Mouse (Mus musculus) kidney, adult 18-20 months (tissue): ENCODE results near the gene Best2.

Experiments
- DNase-seq: peaks from one replicate; pipeline ENCODE4 v3.0.0; 2021

The Best2 gene

GRCm38 (mm10) chr8:84981644-84982498 is 32.5 kb downstream of the Best2 start:
- peak; percentile 57 for DNase-seq

- peak; percentile 93 for DNase-seq
Observed at GRCm38 (mm10) chr8:84980622-84981358, 33.5 kb downstream of the Best2 start.

- DNase-seq = peak; percentile 95
Observed at GRCm38 (mm10) chr8:84979599-84980421, 34.5 kb downstream of the Best2 start.

GRCm38 (mm10) chr8:84978248-84978940 is 35.9 kb downstream of the Best2 start, which contains the start of gene Junb:
Gene Junb, minus strand, starts transcription at chr8:84978718.
- DNase-seq = peak; percentile 97

- DNase-seq = peak; percentile 75
Observed at GRCm38 (mm10) chr8:84977435-84978247, 36.7 kb downstream of the Best2 start.

GRCm38 (mm10) chr8:84976763-84977434 is 37.4 kb downstream of the Best2 start:
- no peak for DNase-seq

GRCm38 (mm10) chr8:84976031-84976762 is 38.1 kb downstream of the Best2 start:
- DNase-seq = peak; percentile 97

GRCm38 (mm10) chr8:84975434-84975833 is 38.9 kb downstream of the Best2 start:
- DNase-seq = peak; percentile 72

GRCm38 (mm10) chr8:84974543-84975142 is 39.7 kb downstream of the Best2 start:
- DNase-seq = no peak

- peak; percentile 63 for DNase-seq
Observed at GRCm38 (mm10) chr8:84973803-84974542, 40.4 kb downstream of the Best2 start.

- no peak for DNase-seq
Observed at GRCm38 (mm10) chr8:84973079-84973478, 41.3 kb downstream of the Best2 start.

GRCm38 (mm10) chr8:84970913-84971312 is 43.4 kb downstream of the Best2 start:
- no peak for DNase-seq

- DNase-seq = no peak
Observed at GRCm38 (mm10) chr8:84970135-84970790, 44.1 kb downstream of the Best2 start.

GRCm38 (mm10) chr8:84969241-84970134 is 44.8 kb downstream of the Best2 start, which contains the start of the genes Gm49661, Prdx2 and Rnaseh2a:
Gene Gm49661, minus strand, starts transcription at chr8:84969433.
Gene Prdx2, plus strand, starts transcription at chr8:84969587.
Gene Rnaseh2a, minus strand, starts transcription at chr8:84969767.
- peak; percentile 81 for DNase-seq

- DNase-seq = no peak
Observed at GRCm38 (mm10) chr8:84968650-84969049, 45.7 kb downstream of the Best2 start.

GRCm38 (mm10) chr8:84967532-84968304 is 46.6 kb downstream of the Best2 start:
- no peak for DNase-seq
